8 mouse cellular contexts compared by ENCODE assay signal in genomic region chr15:25445361-25446154, GRCm38 (mm10). TPM values are rescaled to one million over a fixed set of nuclear protein-coding genes. Genes with fewer than 3 reads are reported as not detected.
DNase-seq lines count a peak whose midpoint lies in the region; ATAC-seq lines count a peak whose summit lies in the region.

No protein-coding gene starts in this region.

- WGBS in embryonic facial prominence, embryonic 13.5 days = 5% methylated on average over 17 of the region's 17 CpGs
- 3% methylated on average over 17 of the region's 17 CpGs for WGBS in midbrain, embryonic 12.5 days

- peaks cover 13% of the 10 kb centered on the region for H3K27me3 ChIP-seq in embryonic facial prominence, embryonic 13.5 days
- peaks cover 19% of the 10 kb centered on the region for H3K27me3 ChIP-seq in midbrain, embryonic 12.5 days

- intact Hi-C loops in left cerebral cortex, postnatal 10 days (cut with DNase I) = loop anchor here (10.0 kb wide), 1 partner anchor 179 kb away; the partner anchor contains the start of gene Myo10

- peak; percentile 52 for ATAC-seq in embryonic facial prominence, embryonic 13.5 days (ENCODE audit: insufficient number of reproducible peaks, insufficient read depth, low FRiP score, low TSS enrichment, low read depth)
- ATAC-seq in midbrain, embryonic 12.5 days (ENCODE audit: low FRiP score, low read depth) = peak; percentile 62
- ATAC-seq in erythroid progenitor cell, adult 5-6 weeks (replicated peaks; ENCODE audit: low FRiP score, poor library complexity, severe bottlenecking) = no peak

- H3K36me3 ChIP-seq in embryonic facial prominence, embryonic 13.5 days = no peaks in the 10 kb centered on the region
- no peaks in the 10 kb centered on the region for H3K36me3 ChIP-seq in midbrain, embryonic 12.5 days

- peak overlapping the region; percentile 8; the same call in 1 of the 2 replicates for H3K4me3 ChIP-seq in embryonic facial prominence, embryonic 13.5 days
- H3K4me3 ChIP-seq in midbrain, embryonic 12.5 days = no peak overlapping the region

- H3K9ac ChIP-seq in embryonic facial prominence, embryonic 13.5 days = no peak overlapping the region
- H3K9ac ChIP-seq in midbrain, embryonic 12.5 days (replicated peaks) = no peak overlapping the region

- peak overlapping the region; percentile 49 for H3K4me2 ChIP-seq in embryonic facial prominence, embryonic 13.5 days
- H3K4me2 ChIP-seq in midbrain, embryonic 12.5 days (replicated peaks) = peak overlapping the region; percentile 42

- peak overlapping the region; percentile 68; the same call in 1 of the 2 replicates for H3K27ac ChIP-seq in embryonic facial prominence, embryonic 13.5 days
- no peak overlapping the region for H3K27ac ChIP-seq in midbrain, embryonic 12.5 days (replicated peaks)

- H3K9me3 ChIP-seq in embryonic facial prominence, embryonic 13.5 days = no peaks in the 10 kb centered on the region
- no peaks in the 10 kb centered on the region for H3K9me3 ChIP-seq in midbrain, embryonic 12.5 days

- H3K4me1 ChIP-seq in embryonic facial prominence, embryonic 13.5 days = peaks cover 25% of the 10 kb centered on the region
- H3K4me1 ChIP-seq in midbrain, embryonic 12.5 days = peaks cover 12% of the 10 kb centered on the region

- peak; percentile 9 to 13 for DNase-seq in cerebellum, postnatal 25 days
- DNase-seq in cerebellum, adult 11-12 months = no peak
- peak; percentile 52 for DNase-seq in kidney, adult 18-20 months
- DNase-seq in gastrocnemius, postnatal 4 days (ENCODE audit: low spot score in 2 of 2) = no peak
- DNase-seq in left cerebral cortex, postnatal 10 days (ENCODE audit: extremely low spot score in 1 of 2, low spot score in 2 of 2) = no peak

RNA-seq across cellular contexts. Expression of gene Basp1, which starts 32.0 kb away (rescaled TPM):
- 56.1 and 66.2 TPM in 2 replicates for polyA plus RNA-seq in embryonic facial prominence, embryonic 13.5 days (2015; fragmentation: Nextera tagmentation; extraction: Ambion mirVana)
- polyA plus RNA-seq in midbrain, embryonic 12.5 days (2016; fragmentation: Nextera tagmentation; extraction: Ambion mirVana) = 256 and 292 TPM in 2 replicates
- total RNA-seq in erythroid progenitor cell, adult 5-6 weeks (2015; ENCODE audit: low replicate concordance) = 2.2 TPM in 1 of 2 replicates, not detected in the other
- total RNA-seq in erythroid progenitor cell, adult 5-6 weeks (2017; ENCODE audit: low replicate concordance) = 2.1 TPM in 1 of 2 replicates, not detected in the other
- 10 to 100 TPM; 49.3 to 54.5 TPM for total RNA-seq in gastrocnemius, postnatal 4 days (2021)
- 1,000 to 10,000 TPM; 1,244 to 1,287 TPM for total RNA-seq in left cerebral cortex, postnatal 10 days (2021)

Comparison
In these comparisons a context has a peak if more than half of its experiments do, and no peak if none do; other contexts are left out.
1. DNase-seq: peak in cerebellum, postnatal 25 days (2 of 2) and kidney, adult 18-20 months (single experiment); none in cerebellum, adult 11-12 months (single experiment), gastrocnemius, postnatal 4 days (0 of 2) and left cerebral cortex, postnatal 10 days (0 of 2).
2. RNA of gene Basp1, which starts 32.0 kb away (total RNA-seq): 1,244 to 1,287 TPM in left cerebral cortex, postnatal 10 days and 49.3 to 54.5 TPM in gastrocnemius, postnatal 4 days; 2.1 to 2.2 TPM in erythroid progenitor cell, adult 5-6 weeks; every median in the first group is over 10 times any median in the second.